Mouse (Mus musculus): ENCODE measurements around the gene Metap2. TPM values are rescaled to one million over a fixed set of nuclear protein-coding genes. Genes with fewer than 3 reads are reported as not detected.
A peak's percentile ranks its signal among the peaks of the same experiment; 100 is the strongest.

The Metap2 gene
- total RNA-seq, 1 experiment from 2014 or later = 196 TPM

DNA sequence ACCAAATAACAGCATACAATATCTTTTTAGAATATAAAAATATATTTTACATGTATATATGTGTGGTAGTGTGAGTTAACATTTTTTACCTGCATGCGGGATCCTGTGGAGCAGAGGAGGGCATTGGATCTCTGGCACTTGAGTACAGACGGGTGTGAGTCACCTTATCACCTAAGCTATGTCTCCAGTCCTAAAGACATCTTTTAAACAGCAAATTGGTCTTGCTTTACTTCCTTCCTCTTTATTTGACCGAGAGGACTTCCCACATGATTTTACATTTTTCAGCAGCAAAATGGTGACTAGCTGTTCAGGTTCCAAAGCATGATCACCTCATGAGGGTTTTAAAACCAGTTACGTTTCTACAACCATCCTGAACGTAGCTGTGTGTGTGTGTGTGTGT is 14.4 kb upstream of the Metap2 start:
- DNase-seq = no peak

DNA sequence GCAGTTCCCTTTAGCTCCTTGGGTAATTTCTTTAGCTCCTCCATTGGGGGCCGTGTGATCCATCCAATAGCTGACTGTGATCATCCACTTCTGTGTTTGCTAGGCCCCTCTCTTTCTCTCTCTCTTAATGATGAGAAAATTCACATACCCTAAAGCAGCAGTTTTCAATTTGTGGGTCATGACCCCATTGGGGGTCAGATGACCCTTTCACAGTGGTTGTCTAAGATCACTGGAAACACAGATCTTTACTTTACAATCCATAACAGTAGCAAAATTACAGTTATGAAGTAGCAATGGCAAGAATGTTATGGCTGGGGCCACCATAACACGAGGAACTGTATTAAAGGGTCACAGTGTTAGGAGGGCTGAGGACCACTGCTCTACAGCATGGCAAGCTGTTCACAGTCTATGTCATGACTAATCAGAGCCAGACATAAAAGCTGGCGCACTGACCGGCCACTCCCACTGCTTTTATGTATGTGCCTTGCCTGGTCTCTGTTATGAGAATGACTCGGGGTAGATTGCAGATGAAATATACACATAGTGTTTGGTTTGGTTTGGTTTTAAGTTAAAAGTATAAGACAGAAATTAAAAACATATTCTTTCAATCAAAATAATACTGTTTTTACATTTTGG is 13.0 kb upstream of the Metap2 start:
- no peak for DNase-seq

DNA sequence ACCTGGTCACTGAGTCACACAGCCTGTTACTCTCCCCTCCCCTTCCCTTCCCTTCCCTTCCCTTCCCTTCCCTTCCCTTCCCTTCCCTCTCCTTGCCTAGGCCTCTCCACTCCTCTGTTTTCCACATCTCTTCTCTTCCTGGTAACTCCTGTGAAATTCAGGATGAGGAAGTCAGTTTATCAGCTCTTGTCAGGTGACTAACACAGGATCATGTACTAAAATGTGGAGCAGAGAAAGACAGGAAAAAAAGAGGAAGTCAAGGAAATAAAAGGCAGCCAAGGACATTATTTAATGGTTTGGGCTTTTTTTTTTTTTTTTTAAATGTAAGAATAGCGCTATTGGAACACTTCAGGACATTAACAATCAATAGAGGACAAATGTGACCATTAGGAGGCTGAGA is 12.1 kb upstream of the Metap2 start:
- no peak for DNase-seq

DNA sequence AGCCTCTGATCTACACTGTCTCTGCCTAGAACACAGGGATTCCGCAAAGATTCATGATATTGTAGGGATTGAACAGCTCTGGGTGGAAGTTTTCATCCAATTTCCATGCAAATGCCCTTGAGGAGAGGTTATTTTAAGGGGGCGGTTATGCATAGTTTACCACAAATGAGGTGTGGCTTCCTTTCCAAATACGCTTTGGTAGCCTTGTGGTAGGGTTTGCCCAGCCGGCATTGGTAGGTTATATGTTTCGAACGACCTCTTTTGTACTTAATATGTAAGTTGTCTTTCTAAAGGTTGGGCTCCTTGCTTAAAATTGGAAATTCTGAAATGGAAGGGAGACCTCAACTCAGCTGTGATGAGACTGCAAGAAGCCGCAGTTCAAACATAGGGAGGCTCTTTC is 11.6 kb upstream of the Metap2 start:
- no peak for DNase-seq

DNA sequence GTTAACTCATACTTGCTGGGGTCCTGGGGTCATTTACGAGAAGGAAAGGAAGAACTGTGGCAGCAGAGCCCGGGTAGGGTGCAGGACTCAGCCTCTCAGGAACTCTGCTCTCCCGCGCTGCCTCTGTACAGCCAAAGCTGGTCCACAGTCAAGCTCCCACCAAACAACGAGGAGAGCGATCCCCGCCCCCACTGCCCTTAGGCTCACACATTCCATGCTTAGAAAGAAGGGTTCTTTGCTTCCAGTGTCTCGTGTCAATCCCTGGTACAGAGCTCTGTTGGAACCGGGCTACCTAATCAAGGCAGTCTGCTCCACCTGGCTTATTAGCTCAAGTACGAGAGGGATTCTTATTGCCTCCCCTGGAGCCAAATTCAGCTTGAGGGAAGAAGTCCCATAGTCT is 10.5 kb upstream of the Metap2 start:
- no peak for DNase-seq

DNA sequence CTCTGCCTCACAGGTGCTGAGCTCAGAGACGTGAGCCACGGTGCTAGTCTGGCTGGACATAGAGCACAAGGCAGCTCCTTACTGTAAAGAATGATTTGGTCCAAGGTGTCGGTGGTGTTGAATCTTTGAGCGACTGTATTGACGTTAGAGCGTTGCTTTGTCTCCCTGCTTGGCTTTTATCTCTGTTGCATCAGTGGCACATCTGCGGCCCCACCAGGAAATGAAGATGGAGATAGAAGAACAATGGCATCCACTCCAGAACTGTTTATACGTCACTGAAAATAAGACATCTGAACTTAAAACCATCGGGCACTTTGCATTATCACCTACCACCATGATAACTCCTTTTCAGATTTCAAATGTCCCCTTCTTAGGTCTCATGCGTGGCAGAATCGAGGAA is 3.0 kb upstream of the Metap2 start:
- no peak for DNase-seq

DNA sequence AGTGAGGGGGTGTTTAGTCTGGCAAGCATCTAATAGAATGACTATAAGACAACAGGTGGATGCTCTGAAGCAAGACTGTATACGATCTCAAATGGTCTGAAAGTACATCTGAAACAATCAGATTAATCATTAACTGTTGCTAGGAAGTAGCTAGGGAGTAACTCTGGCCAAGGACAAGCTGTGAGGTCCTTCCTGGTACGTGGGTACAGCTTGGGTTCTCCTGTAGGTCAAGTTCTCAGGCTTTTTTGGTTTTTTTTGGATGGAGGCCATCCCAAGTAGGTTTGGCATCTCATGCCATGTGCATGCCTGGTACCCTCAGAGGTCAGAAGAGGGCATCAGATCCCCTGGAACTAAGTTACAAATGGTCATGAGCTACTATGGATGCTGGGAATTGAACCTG is 2.4 kb upstream of the Metap2 start:
- DNase-seq = no peak

DNA sequence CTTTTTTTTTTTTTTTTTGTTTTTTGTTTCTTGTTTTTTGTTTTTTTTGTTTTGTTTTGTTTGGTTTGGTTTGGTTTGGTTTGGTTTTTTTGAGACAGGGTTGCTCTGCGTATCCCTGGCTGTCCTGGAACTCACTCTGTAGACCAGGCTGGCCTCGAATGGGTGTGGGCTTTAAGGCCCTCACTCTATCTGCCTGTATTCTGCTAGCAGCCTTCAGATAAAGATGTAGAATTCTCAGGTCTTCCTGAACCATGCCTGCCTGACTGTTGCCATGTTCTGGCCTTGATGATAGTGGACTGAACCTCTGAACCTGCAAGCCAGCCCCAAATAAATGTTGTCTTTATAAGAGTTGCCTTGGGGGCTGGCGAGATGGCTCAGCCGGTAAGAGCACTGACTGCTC is 4.3 kb downstream of the Metap2 start:
- no peak for DNase-seq

DNA sequence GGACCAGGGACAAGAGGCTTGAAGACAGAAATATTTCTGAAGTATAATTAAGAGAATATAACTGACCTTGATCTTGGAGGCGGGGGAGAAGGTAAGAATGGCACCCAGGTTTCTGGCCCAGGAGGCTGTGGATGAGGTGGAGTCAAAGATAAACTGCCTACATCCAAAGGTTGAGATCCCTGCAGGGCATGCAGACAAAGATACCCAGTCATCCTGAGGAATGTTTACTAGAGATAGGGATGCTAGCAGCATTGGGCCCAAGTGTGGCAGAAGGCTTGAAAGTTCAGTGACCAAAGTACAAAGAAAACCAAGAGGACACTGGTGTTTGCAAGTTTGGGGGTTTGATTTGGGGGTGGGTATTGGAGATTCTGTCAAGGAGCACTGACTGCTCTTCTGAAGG is 5.9 kb downstream of the Metap2 start:
- DNase-seq = no peak

DNA sequence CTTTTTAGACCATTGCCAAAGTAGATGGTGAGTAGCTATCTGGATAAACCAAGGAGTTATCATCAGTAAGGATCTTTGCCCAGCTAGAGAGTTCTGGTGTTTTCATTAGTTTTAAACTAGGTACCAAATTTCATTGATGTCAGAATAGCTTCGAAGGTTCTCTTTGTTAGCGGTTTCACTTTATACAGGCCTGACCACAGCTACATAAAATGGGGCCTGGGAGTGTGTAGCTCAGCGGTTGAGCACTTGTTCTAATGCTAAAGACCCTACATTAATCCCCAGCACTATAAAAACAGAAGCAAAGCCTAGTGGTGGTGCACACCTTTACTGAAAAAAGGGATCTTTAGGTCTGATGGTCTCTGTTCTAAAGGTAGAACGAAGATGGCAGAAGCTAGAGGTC is 6.3 kb downstream of the Metap2 start:
- DNase-seq = no peak

DNA sequence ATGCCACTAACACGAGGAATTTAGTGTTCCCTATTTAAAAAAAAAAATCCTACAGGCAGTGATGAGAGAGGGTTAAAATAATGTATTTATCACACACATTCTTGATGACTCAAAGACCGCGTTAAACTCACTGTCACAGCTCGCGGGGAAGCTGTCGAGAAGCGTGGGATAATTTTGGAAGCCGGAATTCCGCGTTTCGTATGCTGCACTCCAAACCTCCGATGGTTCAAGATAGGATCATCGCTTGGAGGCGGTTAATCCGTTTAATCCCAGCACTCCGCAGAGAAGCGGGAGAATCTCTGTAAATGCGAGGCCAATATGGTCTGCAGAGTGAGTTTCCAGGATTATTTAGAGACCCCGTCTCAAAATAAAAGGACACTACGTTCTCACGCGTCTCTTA is 6.9 kb downstream of the Metap2 start:
- no peak for DNase-seq

DNA sequence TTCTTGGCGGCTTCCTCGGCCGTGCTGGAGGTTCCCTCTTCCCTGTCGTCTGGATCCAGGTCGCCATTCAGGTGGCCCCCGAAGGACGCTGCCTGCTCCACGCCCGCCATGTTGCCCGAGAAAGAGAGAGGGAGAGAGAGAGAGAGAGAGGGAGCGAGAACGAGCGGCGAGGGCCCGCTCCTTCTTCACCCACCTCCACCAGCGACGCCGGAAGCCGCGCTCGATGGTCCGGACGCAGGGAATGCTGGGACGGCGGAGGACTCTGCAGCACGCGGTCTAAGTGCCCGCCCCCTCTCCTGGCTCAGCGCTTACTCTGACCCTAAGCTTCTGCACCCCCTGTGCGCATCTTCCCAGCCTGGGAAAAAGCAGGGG is 7.3 kb downstream of the Metap2 start:
- DNase-seq = peak; percentile 92

DNA sequence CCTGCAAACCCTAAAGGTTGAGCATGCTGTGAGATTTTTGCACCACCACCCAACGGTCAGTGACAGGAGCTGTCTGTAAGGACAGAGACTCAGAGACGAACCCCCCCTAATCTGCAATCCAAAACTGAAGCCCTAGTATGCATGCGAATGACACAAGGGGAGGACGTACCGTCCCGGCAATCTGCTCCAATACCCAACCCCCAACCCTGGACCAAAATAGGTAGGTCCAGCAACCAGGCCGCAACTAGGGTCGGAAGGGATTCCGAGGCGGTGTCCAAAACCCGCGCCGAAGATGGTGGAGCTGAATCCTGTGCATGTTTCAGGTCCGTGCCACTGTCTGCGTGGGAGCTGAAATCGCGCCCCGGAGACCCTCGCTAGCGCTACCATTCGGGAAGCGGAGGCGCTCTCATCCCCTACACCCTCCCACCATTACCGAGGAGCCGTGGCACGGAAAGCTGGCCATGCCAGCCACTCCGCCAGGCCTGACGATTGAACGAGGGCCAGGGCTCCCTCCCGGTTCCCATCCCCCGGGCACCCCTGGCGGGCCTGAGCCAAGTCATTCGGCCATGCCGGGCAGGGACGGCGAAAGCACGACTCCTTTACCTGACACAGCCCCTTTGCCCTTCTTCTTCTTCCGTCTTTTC is 7.8 kb downstream of the Metap2 start:
- DNase-seq = peak; percentile 56

DNA sequence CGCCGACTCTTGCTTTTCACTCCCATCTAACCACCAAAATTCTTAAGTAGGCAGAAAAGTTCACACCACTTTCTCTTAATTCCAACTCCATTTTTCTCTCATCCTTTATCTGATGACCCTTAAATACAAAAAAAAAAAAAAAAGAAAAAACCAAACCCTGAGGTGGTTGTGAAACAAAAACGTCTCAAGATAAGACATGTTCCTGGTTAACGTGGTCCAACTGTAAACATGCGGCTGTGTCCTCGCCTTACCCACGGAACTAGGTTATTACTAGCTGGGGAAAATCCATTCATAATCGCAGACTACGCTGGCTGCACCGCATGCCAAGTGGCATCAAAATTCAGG is 8.3 kb downstream of the Metap2 start:
- DNase-seq = no peak

DNA sequence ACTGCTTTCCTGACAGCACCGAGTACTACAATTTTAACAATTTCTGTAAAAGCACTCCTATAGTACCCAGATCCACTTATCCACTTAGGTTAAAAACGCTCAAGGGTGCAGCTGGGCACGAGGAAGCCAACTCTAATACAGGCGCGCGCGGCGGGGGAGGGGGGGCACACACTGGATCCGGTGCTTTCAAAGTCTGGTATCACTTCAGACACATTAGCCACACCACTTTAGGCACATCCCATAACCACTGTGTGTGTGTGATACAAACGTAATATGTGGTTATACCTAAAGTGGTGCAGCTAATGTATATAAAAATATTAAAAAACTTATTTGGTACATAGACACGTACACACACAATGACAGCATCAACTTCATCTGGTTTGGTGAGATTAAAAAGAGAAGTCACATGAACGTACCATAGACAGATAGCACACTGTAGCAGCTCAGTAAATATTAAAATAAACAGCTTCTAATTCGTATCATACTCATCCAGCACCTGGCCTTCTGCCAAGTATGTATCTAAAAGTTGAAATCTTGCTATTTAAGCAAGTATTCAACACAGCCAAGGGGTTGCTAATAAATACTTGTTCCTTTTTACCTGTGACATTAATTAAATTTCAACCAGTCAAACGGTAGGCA is 10.9 kb downstream of the Metap2 start:
- no peak for DNase-seq

DNA sequence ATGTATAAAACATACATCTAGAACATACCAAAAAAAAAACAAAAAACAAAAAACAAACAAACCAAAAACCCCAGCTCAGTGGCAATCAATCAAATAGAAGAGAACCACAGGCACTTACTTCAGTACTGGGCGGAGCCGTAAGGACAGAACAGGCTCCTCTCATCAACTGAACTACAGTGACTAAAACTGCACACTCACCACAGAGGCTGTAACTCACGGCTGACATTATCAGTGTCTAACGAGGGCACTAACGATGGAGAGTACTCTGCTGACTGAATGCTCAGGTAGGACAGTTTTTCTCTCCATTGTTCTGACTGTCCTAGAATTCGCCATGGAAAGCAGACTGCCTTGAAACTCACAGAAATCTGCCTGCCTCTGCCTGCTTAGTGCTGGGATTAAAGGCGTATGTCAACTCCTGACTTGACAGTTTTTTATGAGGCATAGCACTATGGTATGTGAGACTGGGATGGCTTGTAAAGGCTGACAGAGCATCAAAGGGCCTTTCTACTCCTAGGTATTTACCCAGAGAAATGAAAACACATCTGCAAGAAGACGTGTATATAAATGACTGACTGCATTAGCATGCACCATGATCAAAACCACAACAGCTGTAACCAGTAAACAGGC is 14.0 kb downstream of the Metap2 start:
- DNase-seq = no peak

DNA sequence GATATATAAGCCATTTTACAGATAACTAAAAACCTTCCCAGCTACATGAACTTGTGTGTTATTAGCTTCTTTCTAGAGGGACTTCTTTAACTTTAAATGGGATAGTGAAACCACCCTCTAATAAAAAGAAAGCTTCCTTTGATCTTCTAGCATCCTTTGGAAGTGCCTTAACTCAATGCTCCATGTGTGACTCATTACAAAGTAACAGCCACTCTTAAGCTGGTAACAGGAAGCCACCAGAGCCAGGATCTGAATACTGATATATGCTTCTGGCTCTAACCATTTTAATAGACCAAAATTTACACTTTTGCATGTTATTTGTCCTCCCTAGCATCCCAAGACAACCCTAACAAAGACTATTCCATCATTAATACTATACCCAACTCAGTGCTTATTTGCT is 15.0 kb downstream of the Metap2 start:
- DNase-seq = no peak

DNA sequence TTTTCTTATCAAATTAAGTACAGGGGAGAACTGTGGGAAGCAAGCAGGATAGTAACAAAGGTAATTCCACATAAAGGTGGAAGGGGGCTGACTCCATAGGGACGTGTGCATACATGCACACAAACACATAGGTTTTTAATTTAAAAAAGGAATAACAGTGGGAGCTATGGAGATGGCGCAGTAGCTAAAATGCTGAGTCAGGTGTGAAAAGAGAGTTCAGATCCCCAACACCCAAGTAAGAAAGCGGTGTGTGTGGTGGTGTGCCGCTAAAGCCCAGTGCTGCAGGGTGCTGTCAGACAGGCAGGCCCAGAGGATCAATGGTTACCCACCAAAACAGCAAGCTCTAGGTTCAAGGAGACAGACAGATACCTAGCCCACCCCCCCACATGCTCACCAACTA is 18.2 kb downstream of the Metap2 start:
- DNase-seq = no peak

DNA sequence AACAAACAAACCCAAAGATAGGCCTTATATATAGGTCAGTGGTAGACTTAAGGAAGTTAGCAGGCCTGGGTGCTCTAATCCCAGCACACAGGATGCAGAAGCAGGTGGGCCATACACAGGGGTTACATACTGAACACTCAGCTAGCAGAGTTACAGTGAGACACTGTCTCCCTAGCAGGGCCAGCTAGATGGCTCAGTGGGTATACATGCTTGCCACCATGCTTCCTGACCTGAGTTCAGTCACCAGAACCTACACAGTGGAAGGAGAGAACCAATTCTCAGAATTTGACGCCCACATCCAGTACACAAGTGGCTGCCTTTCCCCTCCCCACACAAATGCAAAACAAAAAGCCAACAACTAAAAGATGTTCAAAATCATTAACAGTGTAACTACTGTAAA is 20.1 kb downstream of the Metap2 start:
- no peak for DNase-seq

DNA sequence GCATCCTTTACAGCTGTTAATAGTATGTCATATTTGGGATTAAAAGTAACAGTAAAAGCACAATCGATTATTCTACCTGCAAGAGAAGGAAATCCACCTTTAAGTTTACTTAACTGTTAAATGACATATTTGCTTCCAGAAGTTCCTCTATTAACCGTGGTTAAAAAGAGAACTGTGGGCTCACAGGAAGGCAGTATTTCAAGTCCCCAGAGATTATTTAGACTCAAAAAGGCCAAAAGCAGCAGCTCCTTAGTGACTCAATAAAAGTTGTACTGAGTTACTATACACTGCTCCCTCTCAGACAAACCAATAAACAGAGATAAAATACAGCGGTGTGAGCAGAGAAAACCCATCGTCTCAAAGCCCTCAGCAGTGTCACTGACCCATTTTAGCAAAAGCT is 28.0 kb downstream of the Metap2 start:
- DNase-seq = no peak

DNA sequence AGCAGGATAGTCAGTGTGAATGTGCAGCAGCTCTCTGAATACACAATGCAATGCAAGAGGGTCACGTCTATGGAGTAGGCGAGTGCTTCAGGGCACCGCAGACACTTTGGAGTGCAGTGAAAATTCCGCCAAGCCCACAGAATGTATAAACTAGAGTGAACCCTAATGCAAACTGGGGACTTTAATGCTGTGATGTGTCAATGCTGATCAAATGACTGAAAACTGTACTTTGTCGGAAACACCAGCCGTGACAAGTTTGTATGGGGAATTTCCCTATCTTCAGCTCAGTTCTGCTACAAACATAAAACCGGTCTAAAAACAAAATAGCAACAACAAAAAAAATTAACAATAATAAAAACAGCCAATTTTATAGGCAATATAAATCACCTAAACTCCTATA is 28.5 kb downstream of the Metap2 start:
- no peak for DNase-seq

DNA sequence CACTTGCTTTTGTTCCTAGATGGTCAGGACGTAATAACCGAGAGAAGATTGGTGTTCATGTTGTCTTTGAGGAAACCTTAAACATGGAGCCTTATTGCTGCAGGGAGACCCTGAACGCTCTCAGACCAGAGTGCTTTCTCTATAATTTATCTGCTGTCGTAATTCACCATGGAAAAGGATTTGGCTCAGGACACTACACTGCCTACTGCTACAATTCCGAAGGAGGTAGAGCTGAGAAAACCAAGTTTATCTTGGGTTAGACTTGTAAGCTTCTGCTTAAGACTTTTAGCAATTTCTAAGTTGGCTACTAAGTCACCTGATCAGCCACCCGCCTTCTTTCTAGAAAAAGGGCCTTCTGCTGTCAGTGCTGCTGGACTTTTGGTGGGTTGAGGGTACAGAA is 40.8 kb downstream of the Metap2 start:
- no peak for DNase-seq

DNA sequence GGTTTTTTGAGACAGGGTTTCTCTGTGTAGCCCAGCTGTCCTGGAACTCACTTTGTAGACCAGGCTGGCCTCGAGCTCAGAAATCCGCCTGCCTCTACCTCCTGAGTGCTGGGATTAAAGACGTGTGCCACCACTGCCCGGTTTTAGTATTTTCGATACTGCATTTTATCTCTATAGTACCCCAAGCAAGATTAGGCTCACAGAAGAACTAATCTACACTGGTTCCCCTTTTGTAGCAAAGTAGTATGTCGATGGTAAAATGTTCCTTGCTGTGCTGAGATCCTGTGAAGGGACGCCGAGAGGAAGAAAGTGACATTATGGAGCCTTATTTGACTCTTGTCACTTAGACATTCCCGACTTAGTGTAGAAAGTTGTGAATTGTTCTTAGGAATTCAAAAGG is 41.8 kb downstream of the Metap2 start:
- DNase-seq = no peak

DNA sequence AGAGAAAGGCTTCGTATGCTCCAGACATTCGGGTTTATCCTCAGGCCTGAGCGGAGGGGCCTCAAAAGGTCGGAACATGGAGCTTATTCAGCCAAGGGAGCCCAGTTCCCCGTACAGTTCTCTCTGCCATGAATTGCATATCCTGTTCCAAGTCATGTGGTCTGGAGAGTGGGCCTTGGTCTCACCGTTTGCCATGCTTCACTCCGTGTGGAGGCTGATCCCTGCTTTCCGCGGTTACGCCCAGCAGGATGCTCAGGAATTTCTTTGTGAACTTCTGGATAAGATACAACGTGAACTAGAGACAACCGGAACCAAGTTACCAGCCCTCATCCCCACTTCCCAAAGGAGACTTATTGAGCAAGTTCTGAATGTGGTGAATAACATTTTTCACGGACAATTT is 50.2 kb downstream of the Metap2 start:
- no peak for DNase-seq

Measured in adrenal gland, postnatal 25 days (tissue).